Mouse (Mus musculus): ENCODE results near the gene Gmppa.

Gene Gmppa

GRCm38 (mm10) chr1:75487405-75488161 is 51.9 kb downstream of the Gmppa start:
- peak; percentile 83 to 84 for DNase-seq (ENCODE audit: low spot score in 2 of 2)

GRCm38 (mm10) chr1:75490785-75491551 is 55.2 kb downstream of the Gmppa start:
- no peak for DNase-seq (ENCODE audit: low spot score in 2 of 2)

- DNase-seq (ENCODE audit: low spot score in 2 of 2) = no peak
These were observed 56.9 kb downstream of the Gmppa start for GRCm38 (mm10) chr1:75492579-75493170.

All from right cerebral cortex, postnatal 10 days (tissue).